Mouse (Mus musculus) cortical plate, adult 2 months (tissue): ENCODE data around the gene Emilin1.

Experiments
- CTCF ChIP-seq: fragments of 200-500 bp; IDR thresholded peaks from 2 replicates; pipeline ENCODE4 v1.5.1; 2011; ENCODE audit warnings: mild to moderate bottlenecking, control low read depth, low read length; ENCODE audit not compliant: insufficient read depth; ENCODE audit errors: extremely low read depth
- POLR2A ChIP-seq: fragments of 200-500 bp; IDR thresholded peaks from 2 replicates; pipeline ENCODE4 v1.6.1; 2011; ENCODE audit warnings: mild to moderate bottlenecking, low read length, control low read depth; ENCODE audit not compliant: insufficient read depth; ENCODE audit errors: extremely low read depth

GRCm38 (mm10) chr5:30948620-30949019, 35.4 kb downstream of the Emilin1 start:
- TF ChIP-seq POLR2A (no peak), CTCF (no peak)
